Mouse (Mus musculus): Measurements from ENCODE around the gene Nhlh2. TPM values are rescaled to one million over a fixed set of nuclear protein-coding genes. Genes with fewer than 3 reads are reported as not detected.
A peak's percentile ranks its signal among the peaks of the same experiment; 100 is the strongest.

Nhlh2 gene
- polyA plus RNA-seq, 1 experiment from 2014 or later = 0.14 TPM

DNA sequence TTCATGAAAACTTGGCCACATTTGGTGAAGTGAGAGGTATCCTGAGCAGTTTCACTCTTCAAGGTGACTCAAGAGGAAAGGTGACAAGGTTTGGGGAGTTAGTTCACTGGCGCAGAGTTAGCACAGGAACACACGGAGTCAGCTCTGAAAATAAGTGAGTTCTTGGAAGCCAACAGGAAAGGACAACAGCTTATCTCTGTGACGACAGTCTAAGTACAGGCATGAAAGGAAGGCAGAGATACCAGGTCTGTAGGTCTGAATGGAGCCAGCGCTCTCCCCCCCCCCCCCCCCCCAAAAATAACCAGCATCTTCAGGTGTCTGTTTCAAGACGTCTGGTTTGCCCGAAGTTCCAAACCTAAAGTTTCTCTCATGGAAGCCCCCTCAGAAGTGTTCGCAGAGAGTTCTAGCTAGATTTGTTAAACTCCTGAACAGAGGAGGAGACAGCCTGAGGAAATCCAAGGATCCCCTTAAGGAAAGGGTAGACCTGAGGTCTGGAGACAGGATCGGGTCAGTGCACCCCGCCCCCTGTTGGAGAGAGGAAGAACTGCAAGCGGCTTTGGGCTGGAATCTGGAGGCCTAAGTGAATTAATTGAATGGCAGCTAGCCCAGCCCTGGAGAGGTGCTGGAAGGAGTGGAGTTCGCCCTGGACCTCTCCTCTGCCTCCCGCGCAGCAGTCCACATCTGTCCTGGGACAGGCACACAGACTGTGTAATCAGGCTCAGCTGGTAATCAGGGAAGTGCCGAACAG lies 52.2 kb downstream of the Nhlh2 start:
- Histone ChIP-seq H3K4me2 (peak overlapping the region; percentile 36), H3K27ac (ENCODE audit: poor library complexity, severe bottlenecking) (peak overlapping the region; percentile 41; the same call in 1 of the 2 replicates), H3K4me3 (no peak overlapping the region), H3K4me1 (replicated peaks) (peaks cover 60% of the 10 kb centered on the region), H3K9ac (no peak overlapping the region), H3K9me3 (replicated peaks) (no peaks in the 10 kb centered on the region), H3K36me3 (no peaks in the 10 kb centered on the region), H3K27me3 (replicated peaks) (no peaks in the 10 kb centered on the region)
- WGBS = 11% methylated on average over 14 of the region's 14 CpGs
- ATAC-seq (ENCODE audit: insufficient number of reproducible peaks, low FRiP score) = peak; percentile 84

DNA sequence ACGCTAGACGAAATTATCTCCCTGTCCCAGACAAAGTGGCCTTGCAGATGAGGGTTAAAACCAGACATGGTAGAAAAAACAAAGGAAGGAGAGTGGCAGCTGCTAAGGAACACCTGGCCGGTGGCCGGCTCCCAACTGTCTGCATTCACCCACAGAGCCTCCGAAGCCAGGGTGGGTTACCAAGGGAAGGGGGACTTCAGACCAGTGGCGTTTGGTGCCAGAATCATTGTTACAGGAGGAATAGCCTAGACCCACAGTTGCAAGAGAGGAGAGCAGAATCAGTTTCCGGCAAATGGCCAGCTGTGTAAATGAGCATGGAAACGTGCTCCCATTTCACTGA lies 52.8 kb downstream of the Nhlh2 start:
- H3K36me3 ChIP-seq = no peaks in the 10 kb centered on the region
- H3K9me3 ChIP-seq (replicated peaks) = no peaks in the 10 kb centered on the region
- peak overlapping the region; percentile 41 for H3K27ac ChIP-seq (ENCODE audit: poor library complexity, severe bottlenecking)
- H3K9ac ChIP-seq = no peak overlapping the region
- peaks cover 54% of the 10 kb centered on the region for H3K4me1 ChIP-seq (replicated peaks)
- H3K27me3 ChIP-seq (replicated peaks) = no peaks in the 10 kb centered on the region
- no peak overlapping the region for H3K4me3 ChIP-seq
- ATAC-seq (ENCODE audit: insufficient number of reproducible peaks, low FRiP score) = no peak
- 19% methylated on average over 8 of the region's 8 CpGs for WGBS
- H3K4me2 ChIP-seq = peak overlapping the region; percentile 36

DNA sequence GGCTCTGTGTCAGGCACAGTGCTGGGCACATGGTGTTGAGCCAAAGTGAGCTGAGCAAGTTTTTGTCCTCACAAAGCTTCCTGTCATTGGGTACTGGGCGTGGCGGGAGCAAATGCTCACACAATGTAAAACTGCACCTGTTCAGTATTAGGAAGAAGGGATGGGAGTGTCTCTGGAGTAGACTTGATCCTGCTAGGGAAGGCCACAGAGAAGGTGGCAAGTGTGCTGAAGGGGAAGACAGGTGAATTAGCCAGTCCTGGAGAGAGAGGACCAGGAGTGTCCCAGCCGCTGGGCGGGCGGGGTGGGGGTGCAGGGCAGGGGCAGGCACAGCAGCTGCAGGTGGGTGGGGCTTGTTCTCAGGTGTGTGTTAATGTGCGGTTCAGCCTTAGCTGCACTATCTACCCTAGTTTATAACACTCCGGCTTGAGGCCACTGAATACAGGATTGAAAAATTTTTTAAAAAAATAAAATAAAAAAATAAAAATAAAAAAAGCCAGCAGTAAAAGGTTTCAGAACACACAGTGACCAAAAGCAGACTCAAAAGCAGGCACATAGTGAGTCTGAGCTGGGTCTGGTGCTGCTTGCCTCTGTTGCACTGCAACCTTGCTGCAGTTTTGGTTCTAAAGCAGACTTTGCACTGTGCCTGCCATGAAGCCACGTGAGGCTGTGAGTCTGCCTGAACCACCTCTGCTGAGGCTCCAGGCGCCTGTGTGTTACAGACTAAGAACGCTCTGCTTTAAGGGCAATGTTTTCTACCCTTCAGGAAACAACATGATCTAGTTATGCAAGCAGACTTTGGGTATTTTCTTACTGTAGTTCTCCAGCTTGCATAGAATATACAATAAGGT lies 53.6 kb downstream of the Nhlh2 start:
- Histone ChIP-seq H3K4me3 (no peak overlapping the region), H3K4me1 (replicated peaks) (peaks cover 61% of the 10 kb centered on the region), H3K9ac (no peak overlapping the region), H3K36me3 (no peaks in the 10 kb centered on the region), H3K9me3 (replicated peaks) (no peaks in the 10 kb centered on the region), H3K4me2 (no peak overlapping the region), H3K27me3 (replicated peaks) (no peaks in the 10 kb centered on the region), H3K27ac (ENCODE audit: poor library complexity, severe bottlenecking) (0 out of 2 replicates have a peak overlapping the region, but pooled peaks have one; percentile 41)
- no peak for ATAC-seq (ENCODE audit: insufficient number of reproducible peaks, low FRiP score)
- 66% methylated on average over 10 of the region's 10 CpGs for WGBS

DNA sequence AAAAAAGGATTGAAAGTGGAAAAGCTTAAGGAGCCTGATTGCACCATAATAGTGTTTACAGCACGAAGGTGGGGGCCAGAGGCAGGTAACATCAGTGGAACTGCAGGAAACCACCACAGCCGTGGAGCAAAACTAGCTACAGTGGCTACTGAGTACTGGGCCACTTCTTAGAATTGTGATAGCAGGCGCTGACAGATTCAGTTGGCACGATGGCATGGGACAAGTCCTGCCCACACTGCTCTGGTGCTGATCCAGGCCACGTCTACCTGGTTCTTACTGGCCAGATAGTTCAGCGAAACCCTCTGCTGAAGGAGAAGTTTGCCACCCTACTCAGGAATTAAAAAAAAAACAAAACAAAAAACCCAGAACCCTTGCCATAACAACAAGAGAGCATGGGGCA lies 54.7 kb downstream of the Nhlh2 start:
- Histone ChIP-seq H3K36me3 (no peaks in the 10 kb centered on the region), H3K4me1 (replicated peaks) (peaks cover 70% of the 10 kb centered on the region), H3K27me3 (replicated peaks) (no peaks in the 10 kb centered on the region), H3K9me3 (replicated peaks) (no peaks in the 10 kb centered on the region), H3K9ac (no peak overlapping the region), H3K4me2 (no peak overlapping the region), H3K27ac (ENCODE audit: poor library complexity, severe bottlenecking) (no peak overlapping the region), H3K4me3 (no peak overlapping the region)
- ATAC-seq (ENCODE audit: insufficient number of reproducible peaks, low FRiP score) = no peak
- 54% methylated on average over 6 of the region's 6 CpGs for WGBS

Other genes starting within 250 kb of the Nhlh2 start
- 0.32 and 0.62 TPM in 2 replicates for gene Mab21l3, start 161.1 kb upstream of the Nhlh2 start, polyA plus RNA-seq (2016; fragmentation: Nextera tagmentation; extraction: Ambion mirVana)
- gene Slc22a15, start 85.6 kb upstream of the Nhlh2 start, polyA plus RNA-seq (2016; fragmentation: Nextera tagmentation; extraction: Ambion mirVana) = 7.7 and 8.2 TPM in 2 replicates
- 105 and 108 TPM in 2 replicates for gene Casq2, start 76.3 kb downstream of the Nhlh2 start, polyA plus RNA-seq (2016; fragmentation: Nextera tagmentation; extraction: Ambion mirVana)
- 31.0 and 31.8 TPM in 2 replicates for gene Vangl1, start 194.6 kb downstream of the Nhlh2 start, polyA plus RNA-seq (2016; fragmentation: Nextera tagmentation; extraction: Ambion mirVana)